Mouse (Mus musculus) spleen, postnatal 4 days (tissue): ENCODE data around the gene Fbxw20.
"Not testable (repeated sequence)": the region's sequence is repeated elsewhere in the genome, so short reads cannot be mapped to it uniquely, and the experiment has no call there.

Source experiments
- DNase-seq, 2 experiments: peaks; one replicate each; pipeline ENCODE4 v3.0.0; 2022; ENCODE audit warnings: low spot score in 2 of 2

Gene Fbxw20

DNA sequence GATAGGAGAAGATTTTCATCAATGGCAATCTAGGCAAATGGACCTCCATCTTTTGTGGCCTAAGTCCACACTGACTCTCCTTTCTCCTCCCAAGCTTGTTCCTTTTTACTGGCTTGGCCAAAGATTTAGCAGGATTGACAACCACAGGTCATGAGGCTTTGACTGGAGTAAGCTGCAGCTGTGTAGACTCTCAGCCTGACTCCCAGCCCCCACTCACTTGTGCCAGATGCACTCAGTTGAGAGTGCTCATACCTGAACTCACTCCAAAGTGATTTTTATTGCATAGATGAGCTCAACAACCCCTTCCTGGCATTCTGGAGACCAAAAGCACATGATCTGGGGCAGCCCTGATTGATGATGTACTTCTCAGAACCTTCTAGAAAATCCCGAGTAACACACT, at the start of gene Fbxw20:
Gene Fbxw20, minus strand, starts transcription at position 101 of the 400 bp plus-strand sequence.
- DNase-seq = no peak

DNA sequence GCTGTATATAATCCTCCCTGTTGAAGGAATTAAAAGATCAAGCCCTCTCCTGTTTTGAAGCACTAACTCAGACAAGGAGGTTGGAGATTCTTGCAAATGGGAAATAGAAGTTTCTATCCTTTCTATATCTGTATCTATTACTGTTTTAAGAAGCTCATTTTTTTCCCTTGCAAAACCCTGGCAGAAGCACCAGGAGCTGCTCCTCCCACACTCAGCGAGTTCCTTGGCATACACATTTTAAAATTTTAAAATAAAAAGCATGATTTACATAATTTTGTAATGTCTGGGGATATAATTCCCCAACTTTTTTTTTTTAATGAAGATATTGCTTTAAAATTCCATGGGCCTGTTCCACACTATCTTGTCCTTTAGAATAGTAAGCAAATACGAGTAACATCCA, 28.5 kb upstream of the Fbxw20 start:
- DNase-seq = no peak

DNA sequence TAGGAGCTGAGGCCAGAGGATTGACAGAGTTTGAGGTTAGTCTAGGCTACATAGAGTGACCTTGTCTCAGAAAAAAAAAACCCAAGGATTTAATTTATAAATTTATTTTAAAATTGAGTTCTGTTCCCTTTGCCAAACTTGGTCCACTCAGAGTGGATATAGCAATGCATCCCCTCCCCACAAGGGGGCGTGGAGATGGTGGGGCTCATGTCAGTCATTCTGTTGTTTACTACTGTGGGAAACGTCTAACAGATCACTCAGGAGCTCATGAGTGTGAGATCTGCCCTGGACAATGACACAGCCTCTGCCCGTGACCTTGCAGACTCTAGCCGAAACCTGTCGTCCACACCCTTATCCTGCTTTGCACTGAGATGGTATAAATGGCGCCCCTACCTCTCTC, 16.1 kb downstream of the Fbxw20 start:
- no peak for DNase-seq

DNA sequence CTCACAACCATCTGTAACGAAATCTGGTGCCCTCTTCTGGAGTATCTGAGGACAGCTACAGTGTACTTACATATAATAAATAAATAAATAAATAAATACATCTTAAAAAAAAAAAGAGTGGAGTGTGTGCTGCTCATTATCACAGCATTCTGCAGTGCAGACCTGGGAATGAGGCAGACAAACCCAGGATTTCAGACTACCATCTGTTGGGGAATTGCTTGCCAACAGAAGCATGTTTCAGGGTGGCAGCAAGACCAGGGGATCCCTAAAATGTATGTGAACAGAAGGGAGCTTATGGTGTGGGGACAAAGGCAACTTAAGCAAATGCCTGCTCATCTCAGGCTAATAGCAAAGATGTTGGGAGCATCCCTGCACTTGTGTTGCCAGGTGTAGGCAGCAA, 33.2 kb downstream of the Fbxw20 start:
- not testable (repeated sequence) for DNase-seq

DNA sequence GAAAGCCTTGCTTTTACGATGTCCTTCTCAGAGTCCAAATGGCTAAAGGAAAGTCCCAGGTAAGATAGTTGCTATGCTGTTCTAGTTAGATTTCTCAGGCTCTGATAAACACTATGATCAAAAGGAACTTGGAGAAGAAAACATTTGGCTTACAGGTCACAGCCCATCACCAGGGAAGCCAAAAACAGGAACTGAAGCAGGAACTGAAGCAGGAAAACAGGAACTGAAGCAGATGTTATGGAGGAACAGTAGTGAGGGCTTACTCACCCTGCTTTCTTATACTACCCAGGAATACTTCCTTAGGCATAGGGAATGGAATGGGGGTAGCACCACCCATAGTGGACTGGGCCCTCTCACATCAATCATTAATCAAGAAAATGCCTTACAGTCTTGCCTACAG, 34.2 kb downstream of the Fbxw20 start:
- no peak for DNase-seq

DNA sequence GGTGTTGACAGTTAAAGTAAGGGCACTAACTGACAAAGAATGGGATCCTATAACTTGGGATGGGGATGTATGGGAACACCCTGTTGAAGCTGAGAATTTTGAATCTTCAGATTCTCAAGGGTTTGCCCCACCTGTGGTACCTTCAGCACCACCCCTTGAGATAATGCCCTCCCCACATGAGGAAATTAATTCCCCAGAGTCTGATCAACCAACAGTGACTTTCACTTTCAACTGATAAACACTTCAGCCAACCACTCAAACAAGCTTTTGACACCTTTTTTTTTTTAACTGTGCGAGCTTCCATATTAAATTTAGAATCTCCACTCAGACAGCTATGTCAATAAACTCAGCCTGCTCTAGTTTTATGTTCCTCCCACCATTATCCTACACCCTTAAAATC, 35.2 kb downstream of the Fbxw20 start:
- DNase-seq = no peak

DNA sequence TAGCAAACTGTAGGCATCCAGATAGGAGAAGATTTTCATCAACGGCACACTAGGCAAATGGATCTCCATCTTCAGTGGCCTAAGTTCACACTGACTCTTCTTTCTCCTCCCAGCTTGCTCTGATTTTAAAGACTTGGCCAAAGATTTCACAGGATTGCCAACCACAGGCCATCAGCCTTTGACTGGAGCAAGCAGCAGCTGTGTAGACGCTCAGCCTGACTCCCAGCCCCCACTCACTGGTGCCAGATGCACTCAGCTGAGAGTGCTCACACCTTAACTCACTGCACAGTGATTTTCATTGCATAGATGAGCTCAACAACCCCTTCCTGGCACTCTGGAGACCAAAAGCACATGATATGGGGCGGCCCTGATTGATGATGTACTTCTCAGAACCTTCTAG, 38.7 kb downstream of the Fbxw20 start, which contains the start of gene Fbxw13:
Gene Fbxw13, minus strand, starts transcription at position 101 of the 400 bp plus-strand sequence.
- not testable (repeated sequence) for DNase-seq

DNA sequence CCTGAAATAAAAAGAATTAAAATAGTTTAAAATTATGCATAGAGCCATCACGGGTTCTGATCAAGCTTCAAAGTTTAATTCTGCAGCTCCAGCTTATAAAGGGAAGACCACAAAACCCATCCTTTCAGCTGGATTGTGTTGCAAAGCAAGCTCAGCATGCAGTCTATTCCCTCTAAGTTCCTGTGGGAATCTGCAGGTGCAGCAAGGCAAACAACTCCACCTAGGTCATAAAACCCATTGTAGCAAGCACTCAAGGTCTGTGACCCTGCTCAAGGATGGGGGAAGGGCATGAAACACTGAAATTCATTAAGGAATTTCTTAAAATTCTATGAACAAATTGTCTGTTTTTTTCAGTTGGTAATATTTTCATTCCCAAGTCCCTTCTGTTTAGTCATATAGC, 57.3 kb downstream of the Fbxw20 start:
- no peak for DNase-seq

DNA sequence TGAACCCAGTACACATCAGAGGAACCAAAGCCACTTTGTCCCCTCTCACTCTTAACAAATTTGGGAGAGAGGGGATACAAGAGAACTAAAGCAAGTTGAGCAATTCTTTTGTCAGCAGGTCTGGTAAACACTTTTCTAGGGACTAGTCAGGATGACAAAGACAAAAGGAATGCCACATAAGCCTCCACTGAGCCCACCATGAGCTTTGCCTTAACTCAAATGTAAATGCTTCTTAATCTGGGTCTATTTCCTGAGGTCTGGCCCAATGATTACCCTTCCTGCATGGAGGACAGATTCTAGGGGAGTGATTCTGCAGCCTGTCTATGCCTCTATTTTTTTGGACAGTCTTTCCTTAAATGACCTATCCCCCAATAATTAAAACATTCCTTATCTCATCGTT, 58.3 kb downstream of the Fbxw20 start:
- no peak for DNase-seq
